Mouse (Mus musculus) thymus, postnatal 25 days (tissue): ENCODE data around the gene Gid8.

Source experiments
- DNase-seq: peaks from one replicate; pipeline ENCODE4 v3.0.0; 2022

Gene Gid8

DNA sequence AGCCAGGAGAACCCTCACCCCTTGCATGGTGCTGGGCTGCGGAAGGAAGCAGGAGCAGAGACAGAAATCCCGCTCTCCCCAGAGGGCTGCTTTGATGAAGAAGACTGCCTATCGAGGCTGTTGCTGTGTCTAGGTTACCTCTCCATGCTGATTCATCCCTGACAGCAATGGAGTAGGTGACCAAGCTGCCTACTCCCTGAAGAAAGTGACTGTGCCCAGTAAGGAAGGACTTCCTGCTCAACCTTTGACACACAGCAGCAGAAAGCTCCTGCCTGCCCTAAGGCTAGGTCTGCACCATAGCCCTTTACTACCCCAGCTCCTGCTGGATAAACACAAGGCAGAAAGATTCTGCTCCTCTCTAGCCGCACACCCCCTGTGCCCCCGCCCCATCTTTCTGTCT is 39.0 kb downstream of the Gid8 start:
- DNase-seq: no peak

DNA sequence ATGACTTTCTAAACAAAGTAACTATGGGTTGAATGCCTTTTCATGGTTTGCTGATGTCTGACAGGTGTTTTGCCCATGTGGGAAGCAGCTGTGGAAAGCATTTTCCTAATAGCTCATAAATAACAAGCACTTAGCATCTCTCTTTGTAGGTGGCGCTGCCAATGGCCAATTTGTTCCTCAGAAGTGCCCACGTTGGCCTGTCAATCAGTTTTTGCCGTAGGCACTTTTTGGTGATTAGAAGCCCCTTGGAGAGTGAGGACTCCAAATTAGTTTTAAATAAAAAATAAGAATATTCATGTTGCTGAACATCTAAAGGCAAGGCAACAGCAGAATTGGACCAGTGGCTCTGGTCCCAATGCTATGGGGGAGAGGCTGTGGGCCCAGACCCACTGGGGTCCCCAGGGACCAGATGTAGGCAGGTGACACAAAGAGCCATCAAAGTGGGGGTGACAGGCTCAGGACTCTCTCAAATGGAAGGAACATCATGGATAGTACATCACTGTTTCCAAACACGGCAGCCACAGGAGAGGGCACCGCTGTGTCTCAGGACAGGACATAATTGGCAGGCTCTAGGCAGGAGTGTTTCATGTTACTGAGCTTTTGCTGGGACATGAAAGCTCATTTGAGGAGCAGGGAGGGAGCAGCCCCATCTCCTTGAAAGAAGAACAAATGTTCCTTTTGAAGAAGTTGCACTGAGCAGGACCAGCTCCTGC is 45.2 kb downstream of the Gid8 start:
- DNase-seq: no peak

DNA sequence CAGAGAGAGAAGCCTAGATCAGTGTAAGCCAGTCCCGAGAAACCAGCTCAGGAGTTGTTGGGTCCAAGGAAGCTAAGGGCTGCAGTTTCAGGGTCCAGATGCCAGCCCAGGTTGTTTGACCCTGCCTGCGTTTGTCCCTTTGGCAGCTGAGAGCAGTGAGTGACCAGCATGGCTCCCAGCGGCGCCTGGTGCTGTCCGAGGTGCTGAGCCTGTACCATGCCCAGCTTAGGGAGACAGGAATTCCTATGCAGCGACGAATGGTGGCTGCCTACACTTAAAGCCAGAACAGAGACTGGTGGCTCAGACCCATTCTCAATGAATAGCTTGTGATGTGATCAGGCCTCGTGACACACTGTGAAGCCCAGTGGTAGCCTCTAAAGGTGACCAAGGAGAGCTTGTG is 46.0 kb downstream of the Gid8 start:
- DNase-seq: no peak

DNA sequence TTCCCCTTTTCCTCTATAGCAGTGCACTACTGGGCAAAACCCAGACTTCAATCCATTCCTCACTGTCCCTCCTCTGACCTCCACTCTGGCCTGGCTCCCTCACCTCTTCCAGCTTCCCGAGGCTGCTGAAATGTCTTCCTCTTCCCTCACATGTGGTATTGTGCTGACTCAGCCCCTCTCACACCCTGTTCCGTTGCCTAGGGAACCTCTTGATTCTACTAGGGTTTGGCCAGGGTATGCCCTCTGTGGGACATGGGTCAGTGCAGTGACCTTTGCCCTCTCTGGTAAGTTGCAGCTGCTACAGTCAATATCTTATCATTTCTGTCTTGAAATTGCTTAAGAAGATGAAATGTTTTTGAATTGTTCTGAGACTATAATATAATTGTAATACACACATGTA is 46.9 kb downstream of the Gid8 start:
- no peak for DNase-seq

DNA sequence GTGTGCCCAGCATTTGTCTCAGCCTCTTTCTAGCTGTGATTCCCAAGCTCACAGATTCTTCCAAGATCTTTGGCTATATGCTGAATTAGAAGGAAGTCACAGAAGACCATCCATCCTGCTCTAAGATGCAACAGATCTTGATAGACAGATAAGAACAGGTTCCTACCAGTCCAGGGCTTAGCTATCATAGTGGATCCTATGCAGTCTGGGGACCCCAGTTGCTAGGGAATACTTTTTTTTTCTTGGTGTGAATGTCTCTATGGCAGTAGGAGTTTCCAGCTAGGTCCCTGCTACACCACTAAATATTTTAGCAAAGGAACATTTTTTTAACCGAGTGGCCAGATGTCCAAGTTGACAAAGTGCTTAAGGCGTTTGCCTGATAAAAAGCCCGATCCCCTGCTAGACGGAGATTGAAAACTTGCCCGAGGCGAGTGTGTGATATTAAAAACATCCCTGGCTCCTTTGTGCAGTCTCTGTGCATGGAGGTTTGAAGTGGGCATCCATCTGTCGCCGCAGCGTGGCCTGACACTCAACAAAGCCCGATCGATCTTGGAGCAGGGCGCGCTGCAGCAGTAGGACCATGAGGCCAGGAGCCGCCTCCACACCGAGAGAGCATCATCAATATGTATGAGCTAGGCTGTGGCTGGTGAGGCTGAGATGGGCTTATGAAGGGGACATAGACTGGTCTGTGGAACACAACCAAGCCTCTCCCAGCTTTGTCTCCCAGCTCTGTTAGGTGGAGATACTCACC is 48.8 kb downstream of the Gid8 start:
- DNase-seq: no peak

DNA sequence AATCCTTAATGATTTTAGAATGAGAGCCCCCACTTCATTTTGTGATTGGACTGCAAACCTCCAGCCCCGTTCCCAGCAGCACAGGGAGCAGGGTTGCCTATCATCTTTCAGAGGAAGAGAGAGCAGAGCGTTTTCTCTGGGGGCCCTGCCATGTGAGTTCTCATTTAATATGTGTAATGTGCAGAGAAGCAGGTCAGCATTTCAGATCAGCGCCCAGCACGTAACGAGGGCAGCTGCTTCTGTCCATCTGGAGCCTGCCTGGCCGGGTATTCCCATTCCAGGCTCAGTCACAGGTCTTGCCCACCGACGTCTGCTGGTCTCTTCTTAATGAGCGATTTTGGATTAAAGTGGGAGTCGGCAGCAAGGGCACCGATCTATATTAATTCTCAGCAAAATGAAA is 55.1 kb downstream of the Gid8 start:
- DNase-seq: no peak

DNA sequence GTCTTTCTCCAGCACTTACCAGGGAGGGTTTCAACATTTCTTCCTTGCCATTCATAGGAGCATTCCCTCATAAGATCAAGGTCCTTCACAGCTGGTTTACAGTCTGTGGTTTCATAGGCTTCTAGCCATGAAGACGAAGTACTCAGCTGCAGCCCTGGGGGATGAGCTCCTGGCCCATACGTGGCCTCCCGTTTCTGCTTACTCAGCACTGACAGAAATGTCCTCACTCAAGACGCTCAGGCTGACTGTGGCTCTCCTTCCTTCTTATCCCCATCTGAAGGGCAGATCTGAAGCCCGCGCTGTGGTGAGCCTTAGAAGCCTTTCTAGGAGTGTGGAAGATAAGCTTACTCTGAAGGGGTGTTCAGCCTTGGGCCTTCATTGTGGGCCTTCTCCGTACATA is 55.8 kb downstream of the Gid8 start:
- DNase-seq: no peak
